Mouse (Mus musculus) heart, postnatal 36 days (tissue): ENCODE data around the gene Hps5. TPM values are rescaled to one million over a fixed set of nuclear protein-coding genes. Genes with fewer than 3 reads are reported as not detected.

Experiments
- total RNA-seq, 2 experiments: library from RNA; stranded (reverse); gene quantifications; 2 replicates each; pipeline ENCODE4 v1.2.3; 2021

The Hps5 gene
- total RNA-seq, 2 experiments from 2014 or later: 8.8 to 12.7 TPM

Other genes starting within 250 kb of the Hps5 start
- gene Sergef, start 156.3 kb downstream of the Hps5 start, total RNA-seq: 1 to 10 TPM; 3.0 to 4.7 TPM
- gene Tph1, start 123.5 kb downstream of the Hps5 start, total RNA-seq: not detected
- 1 to 10 TPM; 3.8 to 4.3 TPM for gene Saal1, start 85.4 kb downstream of the Hps5 start, total RNA-seq
- gene Saa3, start 80.4 kb downstream of the Hps5 start, total RNA-seq: 1 to 10 TPM; 1.4 to 1.8 TPM
- not detected for gene Saa4, start 63.5 kb downstream of the Hps5 start, total RNA-seq
- gene Saa1, start 53.1 kb downstream of the Hps5 start, total RNA-seq: not detected
- gene Saa2, start 44.3 kb downstream of the Hps5 start, total RNA-seq: not detected
- gene Gtf2h1, start within 50 bp of the Hps5 start, total RNA-seq: 10 to 100 TPM; 16.9 to 19.5 TPM
- gene Ldha, start 45.4 kb upstream of the Hps5 start, total RNA-seq: 100 to 1,000 TPM; 776 to 801 TPM
- not detected for gene Ldhc, start 65.1 kb upstream of the Hps5 start, total RNA-seq
- gene Tsg101, start 123.9 kb upstream of the Hps5 start, total RNA-seq: 10 to 100 TPM; 60.5 to 61.6 TPM
- 10 to 100 TPM in 1 of 2 experiments, 1 to 10 TPM in 1; 9.4 to 10.6 TPM for gene Uevld, start 162.5 kb upstream of the Hps5 start, total RNA-seq
- not detected for gene Gm9999, start 187.5 kb upstream of the Hps5 start, total RNA-seq
- gene Spty2d1, start 212.3 kb upstream of the Hps5 start, total RNA-seq: 1 to 10 TPM; 6.7 to 8.6 TPM